In genomic region chr9:64845355-64845754, GRCm38 (mm10) we compare ENCODE assay signal across 22 mouse cellular contexts. TPM values are rescaled to one million over a fixed set of nuclear protein-coding genes. Genes with fewer than 3 reads are reported as not detected.
DNase-seq lines count a peak whose midpoint lies in the region; ATAC-seq and TF ChIP-seq lines count a peak whose summit lies in the region.
"Had no signal": no experiment of that assay in that cellular context is flagged by ENCODE, and none has a peak within 500 bp of the region (broad histone marks: within the 10 kb centered on the region; RNA-seq: fewer than 3 reads in every experiment).

No protein-coding gene starts in this region.

- TF ChIP-seq POLR2A in cerebellum, adult 2 months (IDR thresholded peaks at IDR 0.05; ENCODE audit: borderline replicate concordance, insufficient read depth, low read length), result no peak

- CTCF ChIA-PET in Patski (lab: Charles Lee), result no interaction called here

- H3K27ac ChIP-seq in ES-E14 (ENCODE audit: insufficient read depth, low read depth, low read length, poor library complexity, severe bottlenecking), result no peak overlapping the region
- peak overlapping the region; percentile 42; the same call in 1 of the 2 replicates for H3K27ac ChIP-seq in liver, embryonic 16.5 days (ENCODE audit: low read length)
- H3K27ac ChIP-seq in cerebellum, adult 2 months (ENCODE audit: insufficient read depth, low read length), result no peak overlapping the region
- H3K27ac ChIP-seq: forebrain, embryonic 15.5 days; heart, adult 2 months; heart, embryonic 15.5 days; hindbrain, postnatal 0 days; limb, embryonic 13.5 days; lung, embryonic 15.5 days; midbrain, embryonic 13.5 days had no signal

- DNase-seq in ES-E14 (ENCODE audit: low read depth, low spot score), result no peak
- DNase-seq in Patski (ENCODE audit: low read depth, low spot score), result peak; percentile 2
- DNase-seq in cerebellum, adult 11 months, result no peak
- DNase-seq in left cerebral cortex, postnatal 4 days, result no peak
- no peak for DNase-seq in cerebellum, adult 2 months
- no peak for DNase-seq in kidney, adult 18-20 months
- DNase-seq: adrenal gland, adult 8-10 months; cerebellum, adult 8-10 months; gastrocnemius, postnatal 25 days; heart, adult 2 months; kidney, adult 11 months; kidney, postnatal 25 days; lung, postnatal 4 days; thymus, postnatal 14 days had no signal

- ATAC-seq in Patski, result no peak
- peak; percentile 78 for ATAC-seq in erythroid progenitor cell, adult 5-6 weeks (replicated peaks; ENCODE audit: low FRiP score, poor library complexity, severe bottlenecking)
- peak; percentile 55; the same call in 1 of the 2 replicates for ATAC-seq in liver, embryonic 16.5 days (ENCODE audit: low read depth)
- ATAC-seq: forebrain, embryonic 15.5 days; hindbrain, postnatal 0 days; midbrain, embryonic 13.5 days had no signal

- no peaks in the 10 kb centered on the region for H3K36me3 ChIP-seq in ES-E14 (ENCODE audit: control insufficient read depth, insufficient read depth, low read length, poor library complexity, severe bottlenecking)
- H3K36me3 ChIP-seq in liver, embryonic 16.5 days (ENCODE audit: control insufficient read depth, insufficient read depth), result peaks cover 59% of the 10 kb centered on the region
- H3K36me3 ChIP-seq: heart, embryonic 15.5 days had no signal

- WGBS in liver, embryonic 16.5 days (ENCODE audit: insufficient replicate concordance), result 56% methylated on average over 4 of the region's 4 CpGs
- WGBS in cerebellum, adult 2 months, result 90% methylated on average over 4 of the region's 4 CpGs

- H3K4me3 ChIP-seq in ES-E14 (ENCODE audit: insufficient read depth in 1 of 2, low read depth in 1 of 2, low read length in 2 of 2, poor library complexity in 1 of 2, severe bottlenecking in 1 of 2), result no peak overlapping the region
- H3K4me3 ChIP-seq in liver, embryonic 16.5 days (ENCODE audit: low read depth, low read length), result no peak overlapping the region
- H3K4me3 ChIP-seq in cerebellum, adult 2 months (replicated peaks; ENCODE audit: insufficient read depth, low read depth, low read length), result no peak overlapping the region
- H3K4me3 ChIP-seq: forebrain, embryonic 15.5 days; heart, adult 2 months; heart, embryonic 15.5 days; limb, embryonic 13.5 days; lung, embryonic 15.5 days; midbrain, embryonic 13.5 days had no signal

- no peaks in the 10 kb centered on the region for H3K4me1 ChIP-seq in ES-E14 (ENCODE audit: control insufficient read depth in 2 of 2, insufficient read depth in 2 of 2, low read length in 2 of 2, poor library complexity in 1 of 2)
- peaks cover 11% of the 10 kb centered on the region for H3K4me1 ChIP-seq in liver, embryonic 16.5 days (ENCODE audit: control insufficient read depth, low read depth, low read length)
- no peaks in the 10 kb centered on the region for H3K4me1 ChIP-seq in cerebellum, adult 2 months (ENCODE audit: control insufficient read depth, insufficient read depth, low read length)
- H3K4me1 ChIP-seq: forebrain, embryonic 15.5 days; heart, embryonic 15.5 days; limb, embryonic 13.5 days; lung, embryonic 15.5 days; midbrain, embryonic 13.5 days had no signal

- H3K9me3 ChIP-seq in ES-E14 (ENCODE audit: control insufficient read depth, insufficient read depth, low read depth, low read length), result no peaks in the 10 kb centered on the region
- no peaks in the 10 kb centered on the region for H3K9me3 ChIP-seq in liver, embryonic 16.5 days (replicated peaks; ENCODE audit: control insufficient read depth, low read length)
- H3K9me3 ChIP-seq: forebrain, embryonic 15.5 days; heart, embryonic 15.5 days; limb, embryonic 13.5 days; lung, embryonic 15.5 days; midbrain, embryonic 13.5 days had no signal

- TF ChIP-seq CTCF in Patski (IDR thresholded peaks at IDR 0.05), result no peak
- no peak for TF ChIP-seq CTCF in cerebellum, adult 2 months (IDR thresholded peaks at IDR 0.05; ENCODE audit: borderline replicate concordance, insufficient read depth, low read depth, low read length)

- H3K9ac ChIP-seq in ES-E14 (ENCODE audit: insufficient read depth, low read depth, low read length, poor library complexity, severe bottlenecking), result 0 out of 2 replicates have a peak overlapping the region, but pooled peaks have one; percentile 24
- no peak overlapping the region for H3K9ac ChIP-seq in liver, embryonic 16.5 days (ENCODE audit: low read depth, low read length)
- H3K9ac ChIP-seq: forebrain, embryonic 15.5 days; heart, embryonic 15.5 days; limb, embryonic 13.5 days; lung, embryonic 15.5 days; midbrain, embryonic 13.5 days had no signal

- POLR2A ChIA-PET in Patski (lab: Charles Lee), result no interaction called here

- H3K4me2 ChIP-seq in liver, embryonic 16.5 days (ENCODE audit: low read depth, low read length), result no peak overlapping the region
- H3K4me2 ChIP-seq: forebrain, embryonic 15.5 days; heart, embryonic 15.5 days; limb, embryonic 13.5 days; lung, embryonic 15.5 days; midbrain, embryonic 13.5 days had no signal

- in situ Hi-C loops in ES-E14 (cut with MboI; ENCODE audit: low sequenced_read_pairs in 2 of 2, unreplicated experiment in 2 of 2) (no loop called here), Patski (cut with MboI; ENCODE audit: low pct_unique_long_range_greater_than_20kb) (no loop called here)

- no peaks in the 10 kb centered on the region for H3K27me3 ChIP-seq in Patski
- H3K27me3 ChIP-seq in liver, embryonic 16.5 days (ENCODE audit: control insufficient read depth, insufficient read depth, low read depth, low read length), result no peaks in the 10 kb centered on the region
- H3K27me3 ChIP-seq in cerebellum, adult 2 months (ENCODE audit: control insufficient read depth, insufficient read depth, low read length), result no peaks in the 10 kb centered on the region
- H3K27me3 ChIP-seq: forebrain, embryonic 15.5 days; heart, embryonic 15.5 days; limb, embryonic 13.5 days; lung, embryonic 15.5 days; midbrain, embryonic 13.5 days had no signal

- intact Hi-C loops in left cerebral cortex, postnatal 4 days (cut with DNase I), result no loop called here

TF ChIP-seq in ES-E14, 5 proteins besides CTCF, POLR2A, EP300 and RAD21:
- no peak for TF ChIP-seq ZC3H11A (IDR thresholded peaks at IDR 0.05; ENCODE audit: borderline replicate concordance, low read depth, low read length)
- TF ChIP-seq MAFK (IDR thresholded peaks at IDR 0.05; ENCODE audit: insufficient read depth, low read depth, low read length), result 0 out of 2 replicates have a peak, but pooled peaks have one; percentile 57

RNA-seq across cellular contexts. Expression of gene Dennd4a, which starts 34.2 kb away (rescaled TPM):
- total RNA-seq in ES-E14 (2012; rRNA removed), result 3.7 and 5.4 TPM in 2 replicates
- polyA plus RNA-seq in Patski (2021), result 9.0 TPM
- total RNA-seq in erythroid progenitor cell, adult 5-6 weeks (2015; ENCODE audit: low replicate concordance), result 516 and 530 TPM in 2 replicates
- 444 and 512 TPM in 2 replicates for total RNA-seq in erythroid progenitor cell, adult 5-6 weeks (2017; ENCODE audit: low replicate concordance)
- 40.8 and 42.3 TPM in 2 replicates for polyA plus RNA-seq in liver, embryonic 16.5 days (2015; fragmentation: Nextera tagmentation; extraction: Ambion mirVana)
- 10 to 100 TPM; 37.1 to 37.5 TPM for total RNA-seq in left cerebral cortex, postnatal 4 days (2021)
- polyA plus RNA-seq in cerebellum, adult 2 months (2012; rRNA removed), result 34.6 and 34.9 TPM in 2 replicates

Comparison
In these comparisons a context has a peak if more than half of its experiments do, and no peak if none do; other contexts are left out.
1. RNA of gene Dennd4a, which starts 34.2 kb away (total RNA-seq): 444 to 530 TPM in erythroid progenitor cell, adult 5-6 weeks; 37.1 to 37.5 TPM in left cerebral cortex, postnatal 4 days and 3.7 to 5.4 TPM in ES-E14; every median in the first group is over 10 times any median in the second.